ENCODE assay signal across 8 mouse cellular contexts in the genomic region with DNA sequence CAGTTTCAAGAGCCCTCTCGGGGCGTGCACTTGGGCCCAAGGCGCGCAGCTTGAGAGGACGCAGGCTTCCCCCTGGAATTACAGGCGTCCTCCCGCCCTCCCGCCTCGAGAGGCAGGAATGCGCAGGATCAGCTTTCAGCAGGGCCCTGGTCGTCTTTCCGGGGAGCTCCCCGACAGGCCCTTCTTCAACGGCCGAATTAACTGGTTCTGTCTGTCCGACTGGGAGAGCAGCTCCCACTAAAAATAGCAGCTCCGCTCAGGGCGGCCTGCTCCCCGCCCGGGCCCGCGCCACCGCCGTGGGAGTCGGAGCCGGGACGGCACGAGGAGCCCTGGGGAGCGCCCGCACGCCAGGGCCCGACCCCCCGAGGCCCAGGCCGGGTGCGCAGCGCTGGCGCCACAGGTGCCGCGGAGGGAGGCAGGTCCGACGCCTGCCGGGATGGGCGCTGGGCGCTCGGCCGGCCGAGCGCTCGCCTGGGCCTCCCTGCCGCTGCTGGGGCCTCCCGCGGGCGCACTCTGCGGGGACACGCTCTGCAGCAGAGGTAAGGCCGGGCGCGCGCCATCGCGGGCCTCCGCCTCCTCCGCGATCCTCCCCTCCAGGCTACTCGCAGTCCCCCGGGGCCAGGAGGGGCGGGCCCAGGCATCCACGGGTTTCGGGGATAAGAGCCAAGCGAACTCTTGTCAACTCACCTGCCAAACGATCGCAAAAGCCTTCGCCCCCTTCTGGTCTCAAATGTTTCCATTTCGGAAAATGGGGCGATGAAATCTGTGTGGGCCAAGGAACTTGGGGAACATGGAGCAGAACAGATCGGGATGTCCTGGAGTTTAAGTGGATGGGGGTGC. TPM values are rescaled to one million over a fixed set of nuclear protein-coding genes. Genes with fewer than 3 reads are reported as not detected.
DNase-seq lines count a peak whose midpoint lies in the region; ATAC-seq and TF ChIP-seq lines count a peak whose summit lies in the region.

No protein-coding gene starts in this region.

- no peaks in the 10 kb centered on the region for H3K9me3 ChIP-seq in lung, embryonic 14.5 days (ENCODE audit: low read depth, low read length)

- peak overlapping the region; percentile 51 for H3K4me3 ChIP-seq in left cerebral cortex, adult 2 months
- peak overlapping the region; percentile 53 for H3K4me3 ChIP-seq in lung, embryonic 14.5 days (ENCODE audit: low read depth, low read length)

- H3K36me3 ChIP-seq in lung, embryonic 14.5 days (ENCODE audit: insufficient read depth) = no peaks in the 10 kb centered on the region

- peak overlapping the region; percentile 96 for H3K4me2 ChIP-seq in lung, embryonic 14.5 days

- H3K9ac ChIP-seq in lung, embryonic 14.5 days = peak overlapping the region; percentile 71

- intact Hi-C loops in left cerebral cortex, adult 2 months (cut with DNase I) = no loop called here
- intact Hi-C loops in left cerebral cortex, postnatal 14 days (cut with DNase I) = no loop called here

- TF ChIP-seq CTCF in left cerebral cortex, adult 2 months (IDR thresholded peaks at IDR 0.05) = no peak; the same call in 1 of the 2 replicates
- peak; percentile 58 for TF ChIP-seq CTCF in lung, embryonic 14.5 days (IDR thresholded peaks at IDR 0.05; ENCODE audit: low read depth)

- peak; percentile 73 for ATAC-seq in lung, embryonic 14.5 days (ENCODE audit: insufficient read depth)
- no peak for ATAC-seq in erythroid progenitor cell, adult 5-6 weeks (replicated peaks; ENCODE audit: low FRiP score, poor library complexity, severe bottlenecking)

- H3K4me1 ChIP-seq in lung, embryonic 14.5 days (ENCODE audit: insufficient read depth) = no peaks in the 10 kb centered on the region; the same call in 1 of the 2 replicates

- WGBS in lung, embryonic 14.5 days = under 1% methylated on average over 72 of the region's 76 CpGs

- H3K27ac ChIP-seq in left cerebral cortex, adult 2 months = no peak overlapping the region
- peak overlapping the region; percentile 94 for H3K27ac ChIP-seq in lung, embryonic 14.5 days (ENCODE audit: low read depth)

- H3K27me3 ChIP-seq in lung, embryonic 14.5 days (ENCODE audit: insufficient read depth, low read length) = peaks cover 29% of the 10 kb centered on the region; the same call in 1 of the 2 replicates

- peak in 1 of 2 experiments; percentile 32 for DNase-seq in left cerebral cortex, adult 2 months (ENCODE audit: extremely low spot score in 1 of 2, low spot score in 2 of 2)
- DNase-seq in left cerebral cortex, postnatal 14 days (ENCODE audit: low spot score in 2 of 2) = no peak
- DNase-seq in cerebellum, postnatal 25 days = peak; percentile 60 to 66
- DNase-seq in gastrocnemius, postnatal 4 days (ENCODE audit: low spot score in 2 of 2) = peak; percentile 43 to 64
- peak; percentile 79 for DNase-seq in kidney, adult 18-20 months
- peak; percentile 83 for DNase-seq in lung, embryonic 14.5 days
- peak; percentile 58 for DNase-seq in ovary, postnatal 36 days (ENCODE audit: low spot score)

RNA-seq across cellular contexts. Expression of a gene that starts 23.7 kb away (rescaled TPM):
- 100 to 1,000 TPM; 144 to 152 TPM for total RNA-seq in left cerebral cortex, adult 2 months (2021)
- total RNA-seq in left cerebral cortex, postnatal 14 days (2021) = 100 to 1,000 TPM; 155 to 169 TPM
- 10 to 100 TPM; 72.7 to 80.4 TPM for total RNA-seq in gastrocnemius, postnatal 4 days (2021)
- 51.7 and 61.4 TPM in 2 replicates for polyA plus RNA-seq in lung, embryonic 14.5 days (2014; fragmentation: Nextera tagmentation; extraction: Ambion mirVana)
- not detected in 2 replicates for total RNA-seq in erythroid progenitor cell, adult 5-6 weeks (2015; ENCODE audit: low replicate concordance)
- 0.15 and 1.2 TPM in 2 replicates for total RNA-seq in erythroid progenitor cell, adult 5-6 weeks (2017; ENCODE audit: low replicate concordance)

Comparison
In these comparisons a context has a peak if more than half of its experiments do, and no peak if none do; other contexts are left out.
1. DNase-seq: peak in cerebellum, postnatal 25 days (2 of 2), gastrocnemius, postnatal 4 days (2 of 2), kidney, adult 18-20 months (single experiment), lung, embryonic 14.5 days (single experiment) and ovary, postnatal 36 days (single experiment); none in left cerebral cortex, postnatal 14 days (0 of 2).
2. RNA of a gene that starts 23.7 kb away (total RNA-seq): 155 to 169 TPM in left cerebral cortex, postnatal 14 days, 144 to 152 TPM in left cerebral cortex, adult 2 months and 72.7 to 80.4 TPM in gastrocnemius, postnatal 4 days; 0.15 to 1.2 TPM in erythroid progenitor cell, adult 5-6 weeks; every median in the first group is over 10 times any median in the second.